Mouse (Mus musculus): ENCODE measurements around the gene Fzd1. TPM values are rescaled to one million over a fixed set of nuclear protein-coding genes. Genes with fewer than 3 reads are reported as not detected.
A peak's percentile ranks its signal among the peaks of the same experiment; 100 is the strongest.

The Fzd1 gene
- polyA plus RNA-seq, 1 experiment = 1.6 TPM

DNA sequence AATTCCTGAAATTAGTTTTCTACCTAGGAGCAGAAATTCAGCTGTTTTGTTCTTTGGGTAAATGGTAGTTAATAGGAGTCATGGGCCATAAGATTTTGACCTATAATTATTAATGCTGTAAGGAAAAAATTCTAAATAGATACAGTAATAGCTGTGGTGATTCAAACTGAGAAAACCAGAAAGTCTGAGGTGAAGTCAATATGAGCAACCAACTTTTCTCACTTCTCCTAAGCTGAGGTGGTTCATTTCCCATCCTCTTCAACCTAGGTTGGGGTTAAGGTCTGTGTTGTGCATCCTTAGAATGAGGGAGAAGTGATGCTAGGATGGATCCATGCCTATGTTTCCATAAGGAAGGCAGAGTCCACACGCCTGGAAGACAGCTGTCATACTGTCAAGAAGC lies 12.8 kb upstream of the Fzd1 start:
- no peaks in the 10 kb centered on the region for H3K9me3 ChIP-seq (replicated peaks; ENCODE audit: control insufficient read depth, insufficient read depth, low read length, poor library complexity, severe bottlenecking)
- no peaks in the 10 kb centered on the region for H3K27me3 ChIP-seq (ENCODE audit: control insufficient read depth, insufficient read depth, low read length, poor library complexity, severe bottlenecking)
- H3K4me1 ChIP-seq (ENCODE audit: control insufficient read depth, insufficient read depth, low read length) = no peaks in the 10 kb centered on the region
- H3K4me3 ChIP-seq (ENCODE audit: low read depth, low read length) = no peak overlapping the region
- TF ChIP-seq POLR2A (IDR thresholded peaks at IDR 0.05; ENCODE audit: insufficient read depth, low read length) = no peak
- TF ChIP-seq CTCF (IDR thresholded peaks at IDR 0.05; ENCODE audit: low read depth, low read length) = no peak
- TF ChIP-seq EP300 (IDR thresholded peaks at IDR 0.05; ENCODE audit: insufficient read depth, low read depth, low read length) = no peak
- H3K36me3 ChIP-seq (ENCODE audit: control insufficient read depth, insufficient read depth, low read length, poor library complexity, severe bottlenecking) = no peaks in the 10 kb centered on the region
- H3K9ac ChIP-seq (ENCODE audit: low read depth, poor library complexity, severe bottlenecking) = no peak overlapping the region
- no peak overlapping the region for H3K27ac ChIP-seq (ENCODE audit: insufficient read depth, low read length)

GRCm38 (mm10) chr5:4767896-4768295 lies 10.1 kb upstream of the Fzd1 start:
- H3K27ac ChIP-seq (ENCODE audit: insufficient read depth, low read length) = no peak overlapping the region
- TF ChIP-seq POLR2A (IDR thresholded peaks at IDR 0.05; ENCODE audit: insufficient read depth, low read length) (no peak), CTCF (IDR thresholded peaks at IDR 0.05; ENCODE audit: low read depth, low read length) (no peak)
- no peaks in the 10 kb centered on the region for H3K9me3 ChIP-seq (replicated peaks; ENCODE audit: control insufficient read depth, insufficient read depth, low read length, poor library complexity, severe bottlenecking)
- no peaks in the 10 kb centered on the region for H3K36me3 ChIP-seq (ENCODE audit: control insufficient read depth, insufficient read depth, low read length, poor library complexity, severe bottlenecking)
- H3K9ac ChIP-seq (ENCODE audit: low read depth, poor library complexity, severe bottlenecking) = no peak overlapping the region
- no peak overlapping the region for H3K4me3 ChIP-seq (ENCODE audit: low read depth, low read length)
- no peaks in the 10 kb centered on the region for H3K27me3 ChIP-seq (ENCODE audit: control insufficient read depth, insufficient read depth, low read length, poor library complexity, severe bottlenecking)
- no peaks in the 10 kb centered on the region for H3K4me1 ChIP-seq (ENCODE audit: control insufficient read depth, insufficient read depth, low read length)

GRCm38 (mm10) chr5:4766719-4767118 lies 8.9 kb upstream of the Fzd1 start:
- H3K4me3 ChIP-seq (ENCODE audit: low read depth, low read length) = no peak overlapping the region
- H3K27ac ChIP-seq (ENCODE audit: insufficient read depth, low read length) = no peak overlapping the region
- H3K9me3 ChIP-seq (replicated peaks; ENCODE audit: control insufficient read depth, insufficient read depth, low read length, poor library complexity, severe bottlenecking) = no peaks in the 10 kb centered on the region
- H3K9ac ChIP-seq (ENCODE audit: low read depth, poor library complexity, severe bottlenecking) = no peak overlapping the region
- no peaks in the 10 kb centered on the region for H3K4me1 ChIP-seq (ENCODE audit: control insufficient read depth, insufficient read depth, low read length)
- no peak for TF ChIP-seq POLR2A (IDR thresholded peaks at IDR 0.05; ENCODE audit: insufficient read depth, low read length)
- no peak for TF ChIP-seq EP300 (IDR thresholded peaks at IDR 0.05; ENCODE audit: insufficient read depth, low read depth, low read length)
- no peak for TF ChIP-seq CTCF (IDR thresholded peaks at IDR 0.05; ENCODE audit: low read depth, low read length)
- no peaks in the 10 kb centered on the region for H3K27me3 ChIP-seq (ENCODE audit: control insufficient read depth, insufficient read depth, low read length, poor library complexity, severe bottlenecking)
- no peaks in the 10 kb centered on the region for H3K36me3 ChIP-seq (ENCODE audit: control insufficient read depth, insufficient read depth, low read length, poor library complexity, severe bottlenecking)

GRCm38 (mm10) chr5:4761891-4762290 lies 4.1 kb upstream of the Fzd1 start:
- no peak for TF ChIP-seq CTCF (IDR thresholded peaks at IDR 0.05; ENCODE audit: low read depth, low read length)
- TF ChIP-seq EP300 (IDR thresholded peaks at IDR 0.05; ENCODE audit: insufficient read depth, low read depth, low read length) = no peak
- TF ChIP-seq POLR2A (IDR thresholded peaks at IDR 0.05; ENCODE audit: insufficient read depth, low read length) = no peak
- Histone ChIP-seq H3K27me3 (ENCODE audit: control insufficient read depth, insufficient read depth, low read length, poor library complexity, severe bottlenecking) (peaks cover 1% of the 10 kb centered on the region; the same call in 1 of the 2 replicates), H3K36me3 (ENCODE audit: control insufficient read depth, insufficient read depth, low read length, poor library complexity, severe bottlenecking) (no peaks in the 10 kb centered on the region), H3K9ac (ENCODE audit: low read depth, poor library complexity, severe bottlenecking) (no peak overlapping the region), H3K4me1 (ENCODE audit: control insufficient read depth, insufficient read depth, low read length) (no peaks in the 10 kb centered on the region), H3K4me3 (ENCODE audit: low read depth, low read length) (no peak overlapping the region), H3K9me3 (replicated peaks; ENCODE audit: control insufficient read depth, insufficient read depth, low read length, poor library complexity, severe bottlenecking) (no peaks in the 10 kb centered on the region), H3K27ac (ENCODE audit: insufficient read depth, low read length) (no peak overlapping the region)

DNA sequence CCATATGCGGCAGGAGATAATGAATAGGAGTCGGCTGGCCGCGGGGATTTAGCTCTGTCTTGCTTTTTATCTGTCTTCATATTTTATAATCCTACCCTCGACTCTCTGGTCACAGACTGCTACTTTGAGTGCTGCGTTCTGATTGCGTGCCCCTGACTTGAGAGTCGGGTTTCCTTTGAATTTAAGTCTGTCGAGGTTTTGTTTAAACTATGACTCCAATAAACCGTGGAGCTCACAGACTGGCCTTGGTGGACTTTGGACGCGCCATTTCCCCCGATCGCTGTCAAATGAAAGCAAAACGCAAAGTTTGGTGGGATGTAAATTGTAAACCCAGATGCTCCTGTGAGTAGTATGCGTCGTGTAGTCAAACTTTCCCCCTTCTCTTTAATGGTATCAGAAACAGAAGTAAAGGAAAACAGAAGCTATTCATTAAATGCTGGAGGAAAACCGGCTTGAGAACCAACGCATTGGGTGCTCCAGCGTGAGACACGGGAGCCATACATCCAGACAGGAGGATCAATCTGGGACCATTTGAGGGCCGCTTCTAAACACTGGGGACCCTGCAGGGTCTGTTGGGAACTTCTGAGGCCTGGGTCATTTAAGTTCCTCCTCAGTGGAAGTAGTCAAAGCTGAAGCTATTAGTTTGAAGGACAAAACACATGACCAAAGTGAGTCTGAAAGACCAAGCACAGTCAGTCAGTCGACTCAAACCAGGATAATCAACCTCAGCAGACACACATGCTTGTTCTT lies 671 bp upstream of the Fzd1 start:
- Histone ChIP-seq H3K27me3 (ENCODE audit: control insufficient read depth, insufficient read depth, low read length, poor library complexity, severe bottlenecking) (peaks cover 6% of the 10 kb centered on the region; the same call in 1 of the 2 replicates), H3K4me1 (ENCODE audit: control insufficient read depth, insufficient read depth, low read length) (no peaks in the 10 kb centered on the region), H3K36me3 (ENCODE audit: control insufficient read depth, insufficient read depth, low read length, poor library complexity, severe bottlenecking) (no peaks in the 10 kb centered on the region), H3K4me3 (ENCODE audit: low read depth, low read length) (peak overlapping the region; percentile 44), H3K27ac (ENCODE audit: insufficient read depth, low read length) (no peak overlapping the region), H3K9ac (ENCODE audit: low read depth, poor library complexity, severe bottlenecking) (no peak overlapping the region), H3K9me3 (replicated peaks; ENCODE audit: control insufficient read depth, insufficient read depth, low read length, poor library complexity, severe bottlenecking) (no peaks in the 10 kb centered on the region)
- TF ChIP-seq EP300 (IDR thresholded peaks at IDR 0.05; ENCODE audit: insufficient read depth, low read depth, low read length) (no peak), CTCF (IDR thresholded peaks at IDR 0.05; ENCODE audit: low read depth, low read length) (no peak), POLR2A (IDR thresholded peaks at IDR 0.05; ENCODE audit: insufficient read depth, low read length) (no peak)

- H3K36me3 ChIP-seq (ENCODE audit: control insufficient read depth, insufficient read depth, low read length, poor library complexity, severe bottlenecking) = no peaks in the 10 kb centered on the region
- H3K9ac ChIP-seq (ENCODE audit: low read depth, poor library complexity, severe bottlenecking) = peak overlapping the region; percentile 57
- H3K27me3 ChIP-seq (ENCODE audit: control insufficient read depth, insufficient read depth, low read length, poor library complexity, severe bottlenecking) = peaks cover 6% of the 10 kb centered on the region; the same call in 1 of the 2 replicates
- TF ChIP-seq EP300 (IDR thresholded peaks at IDR 0.05; ENCODE audit: insufficient read depth, low read depth, low read length) = no peak
- no peak for TF ChIP-seq CTCF (IDR thresholded peaks at IDR 0.05; ENCODE audit: low read depth, low read length)
- TF ChIP-seq POLR2A (IDR thresholded peaks at IDR 0.05; ENCODE audit: insufficient read depth, low read length) = no peak
- no peaks in the 10 kb centered on the region for H3K4me1 ChIP-seq (ENCODE audit: control insufficient read depth, insufficient read depth, low read length)
- H3K27ac ChIP-seq (ENCODE audit: insufficient read depth, low read length) = no peak overlapping the region
- H3K9me3 ChIP-seq (replicated peaks; ENCODE audit: control insufficient read depth, insufficient read depth, low read length, poor library complexity, severe bottlenecking) = no peaks in the 10 kb centered on the region
- H3K4me3 ChIP-seq (ENCODE audit: low read depth, low read length) = peak overlapping the region; percentile 67
These were observed 744 bp downstream of the Fzd1 start for GRCm38 (mm10) chr5:4756871-4757711.
